Mouse (Mus musculus) embryonic facial prominence, embryonic 13.5 days (tissue): ENCODE measurements around the gene Cyp3a13. TPM values are rescaled to one million over a fixed set of nuclear protein-coding genes. Genes with fewer than 3 reads are reported as not detected.
"Not testable (repeated sequence)": the region's sequence is repeated elsewhere in the genome, so short reads cannot be mapped to it uniquely, and the experiment has no call there.

ENCODE experiments used
- ATAC-seq: fragments of 200-750 bp; cut with Nextera tagmentation; 2 replicates; pipeline ENCODE4 v1.8.0; 2017; ENCODE audit warnings: low read depth; ENCODE audit not compliant: insufficient number of reproducible peaks, insufficient read depth, low FRiP score, low TSS enrichment
- H3K27ac ChIP-seq: fragments of 300-500 bp; sonication (generic); 2 replicates; pipeline ENCODE4 v1.5.1; 2015; ENCODE audit warnings: moderate library complexity, mild to moderate bottlenecking, inconsistent platforms
- H3K27me3 ChIP-seq: fragments of 300-500 bp; sonication (generic); 2 replicates; pipeline ENCODE4 v1.6.1; 2015; ENCODE audit warnings: mild to moderate bottlenecking, inconsistent platforms
- H3K36me3 ChIP-seq: fragments of 300-500 bp; sonication (generic); 2 replicates; pipeline ENCODE4 v1.6.1; 2015; ENCODE audit warnings: mild to moderate bottlenecking, inconsistent platforms
- H3K4me1 ChIP-seq: fragments of 300-500 bp; sonication (generic); 2 replicates; pipeline ENCODE4 v1.6.1; 2015; ENCODE audit warnings: inconsistent platforms
- H3K4me2 ChIP-seq: fragments of 300-500 bp; sonication (generic); 2 replicates; pipeline ENCODE4 v1.6.1; 2015; ENCODE audit warnings: moderate library complexity, mild to moderate bottlenecking, inconsistent platforms
- H3K4me3 ChIP-seq: fragments of 300-500 bp; sonication (generic); 2 replicates; pipeline ENCODE4 v1.5.1; 2015; ENCODE audit warnings: mild to moderate bottlenecking, inconsistent platforms
- H3K9ac ChIP-seq: fragments of 300-500 bp; sonication (generic); 2 replicates; pipeline ENCODE4 v1.6.1; 2015; ENCODE audit warnings: mild to moderate bottlenecking, inconsistent platforms
- H3K9me3 ChIP-seq: fragments of 300-500 bp; sonication (generic); 2 replicates; pipeline ENCODE4 v1.6.1; 2016; ENCODE audit warnings: inconsistent platforms
- WGBS: fragments of 180-500 bp; shearing (Covaris S2); methylation state at CpG from one replicate; pipeline ENCODE4 v1.1.7; 2015; ENCODE audit warnings: mixed read lengths; 5-methylcytosine and 5-hydroxymethylcytosine counted together
- polyA plus RNA-seq: library from polyadenylated mRNA; unstranded; fragments of >200 nt; fragmentation: Nextera tagmentation; extraction: Ambion mirVana; gene quantifications from 2 replicates; pipeline ENCODE4 v1.2.1, GENCODE M21; 2015

Cyp3a13 gene
- polyA plus RNA-seq, 1 experiment from 2014 or later: not detected

DNA sequence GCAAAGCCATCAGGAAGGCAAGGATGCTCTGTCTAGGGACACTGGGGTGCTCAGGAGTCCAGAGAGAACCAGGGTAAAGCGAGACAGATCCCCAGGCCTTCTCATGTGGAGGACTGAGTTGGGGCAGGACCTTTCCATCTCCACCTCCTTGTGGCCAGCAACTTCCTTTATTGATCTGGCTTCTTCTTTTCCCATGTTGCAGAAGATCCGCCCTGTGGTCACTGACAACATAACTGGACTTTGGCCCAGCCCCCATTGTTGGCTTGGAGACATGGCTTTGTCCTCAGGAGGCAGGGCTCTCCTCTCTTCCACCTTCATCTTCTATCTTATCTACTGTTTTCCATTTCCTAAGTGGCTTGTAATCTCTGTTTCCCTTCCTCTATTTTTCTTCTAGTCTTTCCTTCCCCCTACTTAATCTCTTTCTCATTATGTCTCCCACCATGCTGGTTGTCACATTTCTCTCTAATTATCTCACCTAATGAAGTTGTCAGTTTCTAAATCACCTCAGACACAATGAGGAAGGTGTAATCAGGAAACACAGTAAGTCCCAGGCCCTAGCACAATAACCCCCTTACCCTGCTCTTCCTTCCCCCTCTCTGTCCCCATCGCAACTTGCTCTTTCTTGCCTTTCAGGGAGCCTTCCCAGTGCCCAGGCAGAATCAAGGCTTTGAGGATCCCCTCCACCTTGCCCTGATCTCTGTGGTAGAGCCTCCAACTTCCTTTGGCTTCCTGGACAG lies 49.6 kb downstream of the Cyp3a13 start, which contains the start of gene Pilrb2:
Gene Pilrb2, minus strand, starts transcription at position 172 of the 737 bp plus-strand sequence.
- not testable (repeated sequence) for H3K27me3 ChIP-seq, H3K9ac ChIP-seq, ATAC-seq, H3K9me3 ChIP-seq, H3K4me1 ChIP-seq, H3K4me2 ChIP-seq, H3K27ac ChIP-seq, H3K36me3 ChIP-seq, H3K4me3 ChIP-seq
- 72% methylated on average over 3 of the region's 3 CpGs for WGBS

DNA sequence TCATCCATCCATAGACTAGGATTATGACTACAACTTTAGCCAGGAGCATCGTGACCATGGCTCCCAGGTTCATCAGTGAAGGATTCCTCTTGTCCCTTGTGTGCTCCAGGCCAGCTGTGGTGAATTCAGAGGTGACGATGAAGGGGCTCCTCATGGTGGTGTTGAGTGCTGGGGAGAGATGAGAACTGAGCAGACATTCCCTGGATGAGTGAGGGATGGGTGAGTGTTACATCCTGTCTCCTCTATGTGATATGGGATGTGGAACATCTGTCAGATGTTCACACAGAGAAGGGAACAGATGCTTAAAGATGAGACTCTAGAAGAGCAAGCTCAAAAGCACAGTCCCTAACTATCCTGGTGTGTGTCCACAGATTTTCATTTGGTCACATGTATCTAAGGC lies 52.8 kb downstream of the Cyp3a13 start:
- H3K36me3 ChIP-seq, H3K4me3 ChIP-seq, H3K9ac ChIP-seq, H3K4me1 ChIP-seq, H3K27ac ChIP-seq, ATAC-seq, H3K27me3 ChIP-seq, H3K9me3 ChIP-seq, H3K4me2 ChIP-seq: not testable (repeated sequence)
- 68% methylated on average over 2 of the region's 2 CpGs for WGBS

- not testable (repeated sequence) for H3K27me3 ChIP-seq, H3K36me3 ChIP-seq, H3K9me3 ChIP-seq, H3K4me2 ChIP-seq, H3K4me1 ChIP-seq, H3K4me3 ChIP-seq, H3K27ac ChIP-seq, ATAC-seq, H3K9ac ChIP-seq
- 80% methylated on average over 1 of the region's 1 CpGs for WGBS
These were observed 57.4 kb downstream of the Cyp3a13 start for GRCm38 (mm10) chr5:137864008-137864407.

DNA sequence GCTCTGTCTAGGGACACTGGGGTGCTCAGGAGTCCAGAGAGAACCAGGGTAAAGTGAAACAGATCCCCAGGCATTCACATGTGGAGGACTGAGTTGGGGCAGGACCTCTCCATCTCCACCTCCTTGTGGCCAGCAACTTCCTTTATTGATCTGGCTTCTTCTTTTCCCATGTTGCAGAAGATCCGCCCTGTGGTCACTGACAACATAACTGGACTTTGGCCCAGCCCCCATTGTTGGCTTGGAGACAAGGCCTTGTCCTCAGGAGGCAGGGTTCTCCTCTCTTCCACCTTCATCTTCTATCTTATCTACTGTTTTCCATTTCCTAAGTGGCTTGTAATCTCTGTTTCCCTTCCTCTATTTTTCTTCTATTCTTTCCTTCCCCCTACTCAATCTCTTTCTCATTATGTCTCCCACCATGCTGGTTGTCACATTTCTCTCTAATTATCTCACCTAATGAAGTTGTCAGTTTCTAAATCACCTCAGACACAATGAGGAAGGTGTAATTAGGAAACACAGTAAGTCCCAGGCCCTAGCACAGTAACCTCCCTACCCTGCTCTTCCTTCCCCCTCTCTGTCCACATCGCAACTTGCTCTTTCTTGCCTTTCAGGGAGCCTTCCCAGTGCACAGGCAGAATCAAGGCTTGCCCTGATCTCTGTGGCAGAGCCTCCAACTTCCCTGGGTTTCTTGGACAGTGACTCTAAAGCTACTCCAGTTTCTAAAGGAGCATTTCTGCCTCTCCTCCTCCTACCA lies 63.3 kb downstream of the Cyp3a13 start, which contains the start of gene Pilrb1:
Gene Pilrb1, minus strand, starts transcription at position 147 of the 751 bp plus-strand sequence.
- H3K9ac ChIP-seq, H3K27me3 ChIP-seq, H3K27ac ChIP-seq, H3K9me3 ChIP-seq, H3K4me2 ChIP-seq, ATAC-seq, H3K4me3 ChIP-seq, H3K36me3 ChIP-seq, H3K4me1 ChIP-seq: not testable (repeated sequence)
- WGBS: 77% methylated on average over 2 of the region's 2 CpGs

DNA sequence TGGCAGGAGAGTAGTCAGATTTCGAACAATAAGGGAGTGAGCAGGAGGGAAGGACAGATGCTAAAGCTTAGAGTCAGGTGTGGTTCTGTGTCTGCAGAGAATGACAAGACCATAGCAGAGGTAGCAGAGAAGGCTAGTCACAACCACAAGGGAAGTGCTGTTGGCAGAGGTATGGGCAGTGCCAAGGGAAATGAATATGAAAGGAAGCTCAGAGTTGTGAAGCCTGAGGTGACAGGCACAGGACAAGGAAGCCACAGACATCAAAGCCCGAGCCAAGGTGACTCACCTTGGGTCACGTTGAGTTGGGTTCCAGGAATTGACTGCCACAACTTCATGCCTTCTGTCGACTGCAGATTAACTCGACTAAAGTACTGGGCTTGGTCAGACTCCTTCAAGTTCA lies 64.5 kb downstream of the Cyp3a13 start:
- not testable (repeated sequence) for H3K36me3 ChIP-seq, H3K9ac ChIP-seq, H3K4me3 ChIP-seq, H3K4me1 ChIP-seq, H3K27me3 ChIP-seq, H3K27ac ChIP-seq, H3K9me3 ChIP-seq, H3K4me2 ChIP-seq, ATAC-seq
- 71% methylated on average over 5 of the region's 5 CpGs for WGBS

DNA sequence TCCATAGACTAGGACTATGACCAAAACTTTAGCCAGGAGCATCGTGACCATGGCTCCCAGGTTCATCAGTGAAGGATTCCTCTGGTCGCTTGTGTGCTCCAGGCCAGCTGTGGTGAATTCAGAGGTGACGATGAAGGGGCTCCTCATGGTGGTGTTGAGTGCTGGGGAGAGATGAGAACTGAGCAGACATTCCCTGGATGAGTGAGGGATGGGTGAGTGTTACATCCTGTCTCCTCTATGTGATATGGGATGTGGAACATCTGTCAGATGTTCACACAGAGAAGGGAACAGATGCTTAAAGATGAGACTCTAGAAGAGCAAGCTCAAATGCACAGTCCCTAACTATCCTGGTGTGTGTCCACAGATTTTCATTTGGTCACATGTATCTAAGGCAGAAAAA lies 66.5 kb downstream of the Cyp3a13 start:
- not testable (repeated sequence) for H3K36me3 ChIP-seq, H3K9ac ChIP-seq, H3K27ac ChIP-seq, H3K4me2 ChIP-seq, H3K9me3 ChIP-seq, ATAC-seq, H3K27me3 ChIP-seq, H3K4me1 ChIP-seq, H3K4me3 ChIP-seq
- 91% methylated on average over 3 of the region's 3 CpGs for WGBS

DNA sequence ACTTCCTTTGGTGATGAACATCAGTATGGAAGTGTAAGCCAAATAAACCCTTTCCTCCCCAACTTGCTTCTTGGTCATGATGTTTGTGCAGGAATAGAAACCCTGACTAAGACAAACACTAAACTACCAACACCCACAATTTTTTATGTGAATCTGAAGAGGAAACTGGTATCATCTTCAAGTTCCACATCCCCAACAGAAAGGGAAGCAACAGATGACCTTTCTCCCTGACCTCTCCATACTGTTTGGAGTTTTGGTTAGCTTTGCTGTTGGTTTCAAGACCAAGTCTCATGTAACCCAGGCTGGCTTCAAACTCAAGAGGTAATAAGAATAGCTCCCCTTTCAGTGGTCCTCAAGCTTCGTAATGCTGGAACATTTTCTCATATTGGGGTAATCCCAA lies 71.1 kb downstream of the Cyp3a13 start:
- H3K27ac ChIP-seq, H3K4me3 ChIP-seq, H3K4me2 ChIP-seq, H3K4me1 ChIP-seq, H3K9me3 ChIP-seq, H3K36me3 ChIP-seq, ATAC-seq, H3K9ac ChIP-seq, H3K27me3 ChIP-seq: not testable (repeated sequence)
- WGBS: 89% methylated on average over 1 of the region's 1 CpGs

Other genes with a start within 250 kb of the Cyp3a13 start
- gene Agfg2, start 236.9 kb downstream of the Cyp3a13 start, polyA plus RNA-seq: 15.8 and 19.2 TPM in 2 replicates
- gene Nyap1, start 180.0 kb downstream of the Cyp3a13 start, polyA plus RNA-seq: 3.5 and 4.4 TPM in 2 replicates
- gene Tsc22d4, start 175.9 kb downstream of the Cyp3a13 start, polyA plus RNA-seq: 129 and 134 TPM in 2 replicates
- gene Ppp1r35, start 142.8 kb downstream of the Cyp3a13 start, polyA plus RNA-seq: 28.4 and 30.6 TPM in 2 replicates
- gene Mepce, start 134.0 kb downstream of the Cyp3a13 start, polyA plus RNA-seq: 14.2 and 14.7 TPM in 2 replicates
- 36.1 and 39.7 TPM in 2 replicates for gene Zcwpw1, start 133.8 kb downstream of the Cyp3a13 start, polyA plus RNA-seq
- gene Pilra, start 85.3 kb downstream of the Cyp3a13 start, polyA plus RNA-seq: 0.31 and 0.70 TPM in 2 replicates
- gene Pilrb1, start 63.5 kb downstream of the Cyp3a13 start, polyA plus RNA-seq: not detected in 2 replicates
- not detected in 2 replicates for gene Pilrb2, start 49.8 kb downstream of the Cyp3a13 start, polyA plus RNA-seq
- gene Gjc3, start 41.5 kb upstream of the Cyp3a13 start, polyA plus RNA-seq: 0.46 and 0.52 TPM in 2 replicates
- 0.17 and 0.40 TPM in 2 replicates for gene Azgp1, start 59.9 kb upstream of the Cyp3a13 start, polyA plus RNA-seq
- not detected in 2 replicates for gene Smok3a, start 99.6 kb upstream of the Cyp3a13 start, polyA plus RNA-seq
- not detected in 2 replicates for gene Smok3b, start 99.8 kb upstream of the Cyp3a13 start, polyA plus RNA-seq
- gene Smok3c, start 131.6 kb upstream of the Cyp3a13 start, polyA plus RNA-seq: not detected in 2 replicates
- 21.6 and 23.3 TPM in 2 replicates for gene Zkscan1, start 163.5 kb upstream of the Cyp3a13 start, polyA plus RNA-seq
- 70.7 and 71.3 TPM in 2 replicates for gene Zscan21, start 195.3 kb upstream of the Cyp3a13 start, polyA plus RNA-seq
- 24.0 and 24.4 TPM in 2 replicates for gene Zfp113, start 234.1 kb upstream of the Cyp3a13 start, polyA plus RNA-seq
- gene Cops6, start 239.5 kb upstream of the Cyp3a13 start, polyA plus RNA-seq: 308 and 342 TPM in 2 replicates